Mouse (Mus musculus): ENCODE data around the gene Cers6.
A peak's percentile ranks its signal among the peaks of the same experiment; 100 is the strongest.

Gene Cers6

DNA sequence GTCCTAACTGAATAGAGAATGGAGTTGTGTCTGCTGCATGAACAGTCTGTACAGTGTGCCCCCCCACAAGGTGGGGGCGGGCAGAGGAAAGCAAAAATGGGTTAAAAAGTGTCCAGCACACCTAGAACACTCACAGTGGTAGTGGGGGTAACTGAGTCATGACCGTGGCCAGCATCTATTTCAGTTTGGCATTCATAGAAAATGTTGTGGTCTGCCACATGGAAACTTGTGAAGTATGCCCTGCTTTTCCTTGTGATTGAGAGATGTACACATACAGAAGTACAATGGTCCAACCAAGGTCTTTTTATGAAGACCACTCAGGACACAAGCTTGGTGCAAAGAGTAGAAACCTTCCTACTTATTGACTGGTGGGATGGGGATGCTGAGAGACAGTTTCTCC, 24.0 kb downstream of the Cers6 start:
- DNase-seq = no peak

GRCm38 (mm10) chr2:68885766-68886496, 24.7 kb downstream of the Cers6 start:
- DNase-seq = no peak

DNA sequence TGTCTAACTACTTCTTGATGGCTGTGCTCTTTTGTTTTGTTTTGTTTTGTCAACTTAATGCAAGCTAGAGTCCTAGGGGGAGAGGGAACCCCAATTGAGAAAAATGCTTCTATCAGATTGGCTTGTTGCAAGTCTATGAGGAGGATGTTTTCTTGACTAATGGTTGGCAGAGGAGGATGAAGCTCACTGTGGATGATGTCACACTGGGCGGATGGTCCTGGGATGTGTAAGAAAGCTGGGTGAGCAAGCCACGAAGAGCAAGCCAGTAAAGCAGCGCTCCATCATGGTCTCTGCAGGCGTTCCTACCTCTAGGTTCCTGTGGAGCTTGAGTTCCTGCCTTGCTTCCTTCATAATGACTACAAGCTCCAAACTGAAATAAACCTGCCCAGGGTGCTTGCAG, 25.4 kb downstream of the Cers6 start:
- DNase-seq = no peak

DNA sequence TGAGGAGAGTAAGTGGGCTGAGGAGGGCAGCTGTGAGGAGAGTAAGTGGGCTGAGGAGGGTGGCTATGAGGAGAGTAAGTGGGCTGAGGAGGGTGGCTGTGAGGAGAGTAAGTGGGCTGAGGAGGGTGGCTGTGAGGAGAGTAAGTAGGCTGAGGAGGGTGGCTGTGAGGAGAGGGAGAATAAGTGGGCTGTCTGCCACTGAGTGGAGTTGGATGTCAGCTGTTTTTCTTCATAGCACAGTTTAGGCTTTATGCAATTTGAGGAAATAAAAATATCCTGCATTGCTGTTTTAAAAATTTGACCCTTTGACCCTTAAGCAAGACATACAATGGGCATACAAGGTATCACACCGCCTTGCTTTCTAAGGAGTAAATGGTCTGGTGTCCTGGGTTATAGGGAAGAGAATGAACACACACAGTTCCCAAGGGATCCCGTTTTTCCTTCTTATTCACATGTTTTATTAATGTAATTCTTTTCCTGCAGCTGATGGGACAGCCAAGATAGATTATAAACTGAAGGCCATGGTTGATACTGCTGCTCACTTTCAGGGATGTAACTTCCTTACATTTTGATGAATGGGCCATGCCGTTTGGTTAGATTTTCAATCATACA, 27.0 kb downstream of the Cers6 start:
- DNase-seq = no peak

- DNase-seq = no peak
These were observed 28.5 kb downstream of the Cers6 start for GRCm38 (mm10) chr2:68889661-68890170.

DNA sequence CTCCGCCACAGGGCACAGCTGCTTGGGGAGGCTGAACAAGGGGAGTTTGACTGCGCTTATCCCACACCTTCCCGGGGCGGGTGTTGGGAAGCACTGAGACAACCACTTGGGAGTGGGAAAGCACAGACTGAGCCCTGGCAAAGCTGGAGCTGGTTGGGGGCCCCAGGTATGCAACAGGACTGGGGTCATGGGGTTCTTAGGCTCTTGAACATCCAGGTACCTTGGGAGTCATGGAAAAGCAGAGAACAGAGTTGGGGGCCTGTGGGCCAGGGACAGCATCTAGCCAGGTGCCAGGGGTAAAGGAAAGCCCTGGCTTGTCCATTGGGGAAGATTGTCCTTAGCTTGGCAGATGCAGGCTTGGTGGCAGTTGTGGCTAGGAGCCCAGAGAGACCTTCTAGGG, 31.2 kb downstream of the Cers6 start:
- no peak for DNase-seq

DNA sequence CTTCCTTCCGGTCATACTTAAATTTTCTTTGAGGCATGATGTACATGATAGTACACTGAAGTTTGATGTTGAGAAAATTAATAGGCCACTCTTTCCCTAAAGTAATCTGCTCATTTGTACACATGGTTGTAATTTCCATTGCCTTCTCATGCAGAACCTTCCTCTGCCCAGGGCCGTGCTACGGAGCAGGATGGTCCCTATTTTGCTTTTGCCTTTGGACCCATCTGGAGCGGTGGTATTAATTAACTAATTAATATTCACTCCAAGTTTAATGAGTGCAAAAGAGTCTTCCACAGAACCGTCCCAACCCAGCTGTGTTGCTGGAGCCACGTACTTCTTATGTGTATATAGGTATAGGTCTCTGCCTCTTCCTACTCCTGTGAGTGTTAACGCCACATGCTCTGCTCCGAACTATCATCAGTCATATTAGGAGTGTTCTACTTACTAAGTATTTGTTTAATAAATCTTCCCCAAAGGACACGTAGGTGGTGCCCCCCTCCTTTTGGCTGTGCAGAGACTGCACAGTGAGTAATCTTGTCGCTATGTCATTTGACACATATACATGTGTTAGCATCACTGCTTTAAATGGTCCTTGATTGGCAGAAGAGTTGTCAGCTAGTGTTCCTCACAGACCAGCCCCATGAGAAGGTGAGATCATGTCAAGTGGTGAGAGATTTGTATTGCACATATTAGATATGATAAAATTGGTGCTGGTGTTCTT, 34.0 kb downstream of the Cers6 start:
- DNase-seq = no peak

DNA sequence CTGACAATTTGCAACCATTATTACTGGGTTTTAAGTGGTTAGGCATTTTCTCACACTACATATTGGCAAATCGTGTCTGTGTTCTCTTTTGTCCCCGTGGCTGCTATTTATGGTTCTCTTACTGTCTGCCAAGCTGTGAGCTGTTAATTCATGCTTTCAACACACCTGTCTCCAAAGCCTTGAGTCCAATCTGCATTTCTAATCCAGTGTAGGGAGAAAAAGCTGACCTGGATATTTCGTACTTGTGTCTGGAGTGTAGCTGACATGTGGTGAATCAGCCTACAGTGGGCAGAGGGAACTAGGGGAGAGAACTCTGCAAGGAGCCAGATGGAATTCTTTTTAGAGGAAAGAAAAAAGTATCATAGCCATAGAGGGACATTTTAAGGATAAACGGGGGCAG, 35.0 kb downstream of the Cers6 start:
- peak; percentile 64 for DNase-seq

- no peak for DNase-seq
These were observed 38.7 kb downstream of the Cers6 start for GRCm38 (mm10) chr2:68899770-68900521.

DNA sequence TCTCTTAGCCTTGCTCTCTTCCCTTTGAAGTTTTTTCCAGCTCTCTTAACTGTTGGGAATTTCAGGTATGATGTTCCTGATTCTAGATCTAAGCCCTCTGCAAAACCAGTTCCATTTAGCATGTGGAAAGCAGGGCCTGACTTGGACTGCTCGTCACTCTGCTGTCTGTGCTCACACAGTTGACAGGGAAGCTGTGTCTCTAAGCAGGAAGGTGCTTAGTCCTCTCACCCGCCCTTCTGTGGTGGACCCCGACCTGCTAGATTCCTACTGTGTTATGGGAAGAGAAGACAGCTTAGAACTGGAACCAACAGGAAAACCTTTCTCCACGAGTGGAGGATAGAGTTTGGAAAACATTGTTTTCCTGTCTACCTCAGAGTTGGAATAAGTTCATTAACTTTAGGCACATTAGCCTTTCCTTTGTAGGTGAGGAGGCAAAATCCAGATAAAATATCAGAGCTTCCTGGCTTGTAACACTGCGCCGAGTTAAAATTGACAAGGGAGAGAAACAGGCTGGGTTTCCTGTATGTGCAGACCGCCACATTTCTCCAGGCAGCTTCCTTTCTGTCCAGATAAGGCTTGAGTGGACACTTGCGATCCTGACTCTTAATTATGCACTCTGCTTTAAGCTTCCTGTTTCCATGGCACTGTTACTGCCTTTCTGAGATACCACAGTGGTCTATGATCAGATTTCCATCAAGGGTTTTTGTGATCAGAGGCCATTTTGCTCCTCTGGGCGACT, 39.6 kb downstream of the Cers6 start:
- DNase-seq = no peak

DNA sequence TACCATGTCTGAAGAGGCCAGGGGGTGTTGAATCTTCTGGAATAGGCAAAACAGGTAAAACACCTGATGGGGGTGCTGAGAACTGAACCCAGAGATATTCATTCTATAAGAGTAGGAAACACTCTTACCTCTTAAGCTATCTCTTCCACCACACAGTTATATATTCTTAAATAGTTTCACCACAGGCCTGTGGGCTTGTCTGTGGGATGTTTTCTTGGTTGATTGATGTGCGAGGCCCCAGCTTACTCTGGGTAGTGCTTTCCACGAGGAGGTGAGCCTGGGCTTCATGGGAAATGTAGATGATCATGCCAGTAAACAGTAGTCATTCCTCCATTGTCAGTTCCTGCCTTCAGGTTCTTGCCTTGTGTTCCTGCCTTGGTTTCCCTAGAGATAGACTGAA, 40.5 kb downstream of the Cers6 start:
- DNase-seq = no peak

DNA sequence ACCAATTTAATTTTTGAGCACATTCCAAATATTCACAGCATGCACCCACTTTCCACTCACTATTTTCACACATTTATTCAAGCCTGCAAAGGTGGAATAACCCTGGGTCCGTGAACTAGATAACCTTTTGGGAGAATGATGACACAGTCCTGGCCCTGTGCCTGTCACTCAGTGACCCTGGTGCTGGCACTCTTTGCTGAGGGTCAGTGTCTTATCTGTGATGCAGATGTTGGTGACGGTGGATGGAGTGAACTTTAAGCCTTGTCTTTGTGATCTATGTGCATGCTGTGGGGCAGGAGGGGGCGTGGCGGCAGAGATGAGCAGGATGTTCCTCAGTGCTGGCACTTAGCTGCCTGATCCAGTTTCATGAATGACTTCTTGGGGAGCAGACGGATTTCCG, 41.3 kb downstream of the Cers6 start:
- DNase-seq = no peak

DNA sequence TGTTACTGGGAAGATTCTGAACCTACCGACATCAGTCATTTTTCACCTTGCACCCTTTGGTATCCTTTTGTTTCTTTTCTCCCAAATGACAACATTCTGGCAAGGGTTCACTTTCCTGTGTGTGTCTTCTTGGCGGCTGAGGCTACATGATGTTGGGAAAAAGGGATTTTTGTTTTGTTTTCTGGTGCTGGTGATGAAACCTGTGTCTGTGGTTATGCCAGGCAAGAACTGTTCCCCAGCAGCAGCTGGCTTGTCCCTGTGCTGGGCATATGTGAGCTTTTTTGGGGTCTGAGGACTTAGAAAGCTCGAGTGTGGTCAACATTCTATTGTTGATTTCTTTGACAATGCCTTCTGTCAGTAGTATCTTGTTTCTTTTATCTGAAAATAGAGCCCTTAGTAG, 45.7 kb downstream of the Cers6 start:
- no peak for DNase-seq

DNA sequence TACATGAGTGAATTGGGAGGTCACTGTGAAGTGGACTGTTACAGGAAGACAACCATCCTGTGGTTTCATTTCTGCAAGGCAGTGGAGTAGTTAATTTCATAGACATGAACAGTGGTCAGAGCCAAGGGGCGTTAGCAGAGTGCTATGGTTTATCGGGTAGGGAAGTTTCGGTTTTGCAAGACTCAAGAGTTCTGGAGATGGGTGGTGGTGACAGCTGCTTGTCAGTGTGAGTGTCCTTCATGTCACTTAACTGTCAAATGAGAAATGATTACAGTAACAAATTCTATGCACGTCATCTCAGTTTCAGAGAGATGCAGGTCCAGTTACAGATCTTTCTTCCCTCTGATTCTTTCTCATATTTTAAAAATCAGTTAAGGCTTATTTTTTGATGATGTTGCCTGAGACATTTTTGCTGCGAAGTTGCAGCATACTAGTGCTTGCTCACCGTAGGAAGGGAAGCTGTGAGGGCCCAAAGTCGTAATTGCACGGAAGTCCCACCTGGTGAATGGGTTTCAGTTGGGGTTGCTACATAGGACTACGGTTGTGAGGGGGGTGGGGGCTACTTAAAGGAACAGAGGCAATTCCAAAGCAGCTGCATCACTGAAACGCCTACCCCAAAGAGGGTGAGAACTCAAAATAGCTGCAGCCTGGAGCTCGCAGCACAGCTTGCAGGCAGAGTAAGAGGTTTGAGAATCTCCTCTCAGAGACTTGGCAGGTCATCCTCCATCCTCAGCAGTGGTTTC, 46.7 kb downstream of the Cers6 start:
- no peak for DNase-seq

- no peak for DNase-seq
These were observed 49.5 kb downstream of the Cers6 start for GRCm38 (mm10) chr2:68910727-68911126.

DNA sequence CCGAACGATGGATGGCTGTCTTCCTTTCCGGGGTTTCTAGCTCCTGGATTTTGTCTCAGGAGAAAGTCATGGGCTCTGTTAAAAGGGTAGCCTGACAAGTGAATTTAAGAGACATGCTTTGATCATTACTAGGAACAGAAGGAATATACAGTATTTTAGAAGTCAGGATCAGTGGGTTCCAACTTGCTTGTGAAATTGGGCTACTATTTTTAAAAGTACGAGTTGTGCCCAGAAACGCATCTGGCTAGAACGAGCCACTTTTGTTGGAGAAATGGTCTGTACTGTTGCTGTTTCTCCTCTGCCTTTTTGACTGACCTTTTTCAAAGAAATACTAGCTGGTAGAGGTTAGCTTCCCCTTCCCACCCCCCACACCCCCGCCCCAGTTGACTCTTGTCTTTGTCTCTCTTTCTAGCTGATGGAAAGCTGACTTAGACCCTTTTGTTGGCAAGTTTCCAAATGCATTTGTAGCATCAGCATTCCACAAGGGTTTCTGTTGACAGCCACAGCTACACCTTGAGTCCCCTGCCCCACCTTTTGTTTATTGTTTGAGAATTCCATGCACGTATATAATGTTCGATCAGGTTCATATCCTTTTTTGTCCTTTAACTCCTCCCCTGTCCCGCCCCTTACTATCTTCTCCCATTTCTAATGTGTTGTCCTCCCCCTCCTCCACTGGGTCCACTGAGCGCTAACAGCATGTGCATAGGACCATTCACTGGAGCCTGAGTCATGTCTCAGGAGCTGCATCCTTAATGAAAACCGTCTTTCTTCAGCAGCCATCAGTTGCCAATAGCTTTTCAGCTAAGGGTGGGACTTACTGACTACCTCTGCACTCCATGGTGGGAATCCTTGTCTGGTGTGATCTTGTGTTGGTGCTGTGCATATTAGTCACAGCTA, 50.6 kb downstream of the Cers6 start:
- no peak for DNase-seq

DNA sequence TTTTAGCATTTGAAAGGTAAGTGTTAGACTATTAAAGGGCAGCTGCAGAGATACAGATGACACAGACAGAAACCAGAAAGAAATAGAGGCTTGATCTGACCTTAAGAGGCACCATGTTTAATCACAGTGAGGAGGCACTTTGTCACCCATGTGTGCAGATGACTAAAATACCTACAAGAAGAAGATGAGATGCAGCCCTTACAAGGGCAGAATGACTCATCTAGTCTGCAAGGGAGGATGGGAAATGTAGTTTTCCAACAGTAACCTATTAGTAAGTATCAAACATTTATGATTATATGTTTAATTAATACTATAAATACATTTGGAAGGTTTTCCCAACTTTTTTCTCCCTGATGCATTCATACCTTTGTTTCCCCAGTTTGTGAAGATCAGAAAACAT, 54.5 kb downstream of the Cers6 start:
- DNase-seq = no peak

GRCm38 (mm10) chr2:68916299-68916698, 55.1 kb downstream of the Cers6 start:
- DNase-seq = no peak

DNA sequence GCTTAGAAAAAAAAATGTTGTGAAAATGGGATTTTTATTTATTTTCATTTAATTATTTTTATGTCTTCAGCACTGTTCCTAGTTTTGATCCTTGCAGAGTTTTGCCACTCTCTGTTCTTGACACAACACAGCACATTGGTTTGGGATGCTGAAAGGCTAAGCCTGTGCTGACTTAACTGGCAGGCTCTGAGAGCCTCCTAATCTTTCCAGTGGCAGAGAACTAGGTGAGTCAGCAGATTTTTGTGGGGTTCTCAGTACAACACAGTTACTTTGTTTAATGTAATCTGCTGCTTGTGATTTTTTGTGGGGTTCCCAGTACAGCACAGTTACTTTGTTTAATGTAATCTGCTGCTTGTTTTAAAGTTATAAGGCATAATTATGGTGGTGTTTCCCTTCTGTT, 55.8 kb downstream of the Cers6 start:
- DNase-seq = no peak

GRCm38 (mm10) chr2:68917524-68917923, 56.3 kb downstream of the Cers6 start:
- DNase-seq = peak; percentile 44

GRCm38 (mm10) chr2:68924344-68924743, 63.1 kb downstream of the Cers6 start:
- DNase-seq = peak; percentile 84
